Mouse (Mus musculus): Measurements from ENCODE around the gene 4930486L24Rik.
"Not testable (repeated sequence)": the region's sequence is repeated elsewhere in the genome, so short reads cannot be mapped to it uniquely, and the experiment has no call there.

4930486L24Rik gene

GRCm38 (mm10) chr13:60864281-60864680 is at the start of gene 4930486L24Rik:
Gene 4930486L24Rik, minus strand, starts transcription at chr13:60864475.
- DNase-seq = no peak

GRCm38 (mm10) chr13:60904780-60905179 is 40.5 kb upstream of the 4930486L24Rik start, which contains the start of gene Tpbpb:
Gene Tpbpb, minus strand, starts transcription at chr13:60904880.
- DNase-seq = not testable (repeated sequence)

- peak; percentile 47 to 74 for DNase-seq
Measured at GRCm38 (mm10) chr13:60897328-60897727, 33.1 kb upstream of the 4930486L24Rik start, which contains the start of gene Ctla2b. Gene Ctla2b, minus strand, starts transcription at chr13:60897447.

DNA sequence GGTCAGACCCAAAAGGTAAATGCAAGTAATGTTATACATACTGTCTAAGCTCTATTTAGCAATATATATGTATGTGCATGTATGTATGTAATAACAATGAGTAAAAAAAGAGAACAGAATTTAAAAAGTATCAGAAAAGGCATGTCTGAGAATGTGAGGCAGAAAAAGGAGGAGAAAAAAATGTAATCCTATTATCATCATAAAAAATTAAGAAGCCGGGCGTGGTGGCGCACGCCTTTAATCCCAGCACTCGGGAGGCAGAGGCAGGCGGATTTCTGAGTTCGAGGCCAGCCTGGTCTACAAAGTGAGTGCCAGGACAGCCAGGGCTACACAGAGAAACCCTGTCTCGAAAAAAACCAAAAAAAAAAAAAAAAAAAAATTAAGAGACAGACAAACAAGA is 32.5 kb upstream of the 4930486L24Rik start, which contains the start of gene Gm49392:
Gene Gm49392 (minus strand): TSS at position 101 of the 400 bp plus-strand sequence.
- DNase-seq = not testable (repeated sequence)

GRCm38 (mm10) chr13:60895406-60896160 is 31.3 kb upstream of the 4930486L24Rik start:
- DNase-seq = no peak

DNA sequence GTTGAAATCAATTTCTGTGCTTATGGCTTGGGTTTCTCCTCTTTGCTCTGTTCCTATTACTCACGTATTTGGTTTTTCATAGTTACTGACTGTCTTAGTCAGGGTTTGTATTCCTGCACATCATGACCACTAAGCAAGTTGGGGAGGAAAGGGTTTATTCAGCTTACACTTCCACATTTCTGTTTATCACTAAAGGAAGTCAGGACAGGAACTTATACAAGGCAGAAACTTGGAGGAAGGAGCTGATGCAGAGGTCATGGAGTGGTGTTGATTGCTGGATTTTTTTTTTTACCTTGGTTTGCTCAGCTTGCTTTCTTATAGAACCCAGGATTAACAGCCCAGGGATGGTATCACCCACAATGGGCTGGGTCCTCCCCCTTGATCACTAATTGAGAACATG is 28.0 kb upstream of the 4930486L24Rik start:
- DNase-seq = no peak

DNA sequence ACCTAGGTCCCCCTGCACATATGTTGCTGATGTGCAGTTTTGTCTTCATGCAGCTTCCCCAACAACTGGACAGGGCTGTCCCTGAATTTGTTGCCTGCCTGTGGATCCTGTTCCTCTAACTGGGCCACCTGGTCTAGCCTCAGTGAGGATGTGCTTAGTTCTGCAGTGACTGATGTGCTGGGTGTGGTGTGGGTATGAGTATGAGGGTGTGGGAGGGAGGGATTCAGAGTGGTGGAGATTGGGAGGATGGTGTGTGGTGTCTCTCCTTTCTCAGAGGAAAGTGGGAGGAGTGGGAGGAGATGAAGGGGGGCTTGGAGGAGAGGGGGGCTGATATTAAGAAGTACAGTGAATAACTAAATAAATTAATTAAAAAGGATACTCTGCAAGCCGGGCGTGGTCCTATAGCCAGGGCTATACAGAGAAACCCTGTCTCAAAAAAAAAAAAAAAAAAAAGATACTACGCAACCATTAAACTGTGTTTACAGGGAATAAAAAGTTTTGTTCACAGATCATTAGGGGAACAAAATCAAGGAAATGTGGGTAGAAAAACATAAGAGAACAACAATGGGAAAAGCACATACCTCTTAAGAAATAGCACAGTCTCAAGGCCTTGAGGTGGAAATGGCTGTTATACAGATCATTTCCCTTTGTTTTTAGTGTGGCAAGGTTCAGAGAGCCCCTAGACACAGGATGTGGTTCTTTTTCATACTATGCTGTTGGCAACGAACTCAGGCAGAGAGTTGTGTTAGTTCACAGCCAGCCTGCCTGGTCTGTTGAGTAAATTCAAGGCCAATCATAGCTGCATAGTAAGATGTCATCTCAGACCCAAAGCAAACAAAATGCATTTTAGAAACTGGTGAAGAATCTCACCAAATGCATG is 15.8 kb downstream of the 4930486L24Rik start:
- DNase-seq = peak in 1 of 2 experiments; percentile 3

DNA sequence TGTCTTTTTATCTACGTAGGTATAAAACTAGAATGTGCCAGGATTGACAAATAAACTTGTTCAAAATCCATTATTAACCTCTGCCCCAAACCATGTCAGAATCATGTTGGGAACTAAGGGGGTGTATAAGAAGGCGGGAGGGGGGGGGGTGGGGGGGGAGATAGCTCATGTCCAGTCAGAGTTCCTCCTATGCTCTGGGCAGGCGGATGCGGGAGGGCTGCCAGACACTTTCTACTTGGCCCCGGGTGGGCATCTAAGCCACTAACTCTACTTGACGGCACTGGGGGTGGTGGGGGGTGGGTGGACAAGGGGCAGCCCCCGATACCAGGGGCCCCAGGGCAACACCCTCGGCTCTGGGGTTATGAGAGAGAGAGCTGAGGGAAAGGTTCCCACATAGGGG is 21.1 kb downstream of the 4930486L24Rik start:
- no peak for DNase-seq

GRCm38 (mm10) chr13:60842703-60843102 is 21.6 kb downstream of the 4930486L24Rik start:
- no peak for DNase-seq

DNA sequence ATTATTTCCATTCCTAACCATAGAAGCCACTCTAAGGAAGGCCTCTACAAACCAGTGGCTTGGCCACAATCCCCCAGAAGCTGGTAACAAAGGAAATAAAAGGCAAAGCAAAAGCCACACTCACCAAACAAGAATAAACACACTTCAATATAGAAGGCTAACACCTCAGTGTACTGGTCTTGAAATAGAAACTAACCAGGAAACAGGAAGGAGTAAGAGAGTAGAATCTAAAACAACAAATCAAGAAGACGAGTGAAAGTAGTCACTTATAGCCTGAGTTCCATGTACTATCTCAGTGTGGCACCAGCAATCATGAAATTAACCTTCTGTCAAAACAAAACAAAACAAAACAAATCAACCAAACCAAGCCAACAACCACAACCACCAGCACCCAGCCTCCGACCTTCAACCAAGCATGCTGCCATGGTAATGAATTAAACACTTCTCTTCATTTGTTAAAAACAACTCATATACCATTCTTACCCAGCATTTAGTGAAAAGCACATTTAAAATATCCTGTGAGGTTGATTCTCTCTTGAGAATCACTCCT is 24.8 kb downstream of the 4930486L24Rik start:
- DNase-seq = no peak

DNA sequence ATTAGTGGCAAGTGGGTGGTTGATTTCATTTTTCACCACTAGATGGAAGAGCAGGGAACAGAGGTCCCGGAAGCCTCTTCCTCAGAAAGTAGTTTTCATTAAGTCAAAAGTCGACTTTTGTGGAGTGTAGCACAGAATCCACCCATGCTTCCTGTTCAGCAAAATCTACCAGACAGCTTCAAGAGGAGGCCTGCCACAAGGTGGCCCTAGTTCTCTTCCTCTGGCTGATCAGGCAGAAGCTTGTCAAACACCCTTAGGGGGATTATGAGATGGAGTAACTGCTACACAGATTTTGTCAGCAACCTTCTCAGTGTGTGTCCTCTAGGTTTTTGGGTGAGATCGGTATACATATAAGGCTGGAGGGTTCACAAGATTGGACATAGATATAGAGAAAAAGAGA is 38.2 kb downstream of the 4930486L24Rik start:
- peak; percentile 17 to 40 for DNase-seq

GRCm38 (mm10) chr13:60820486-60821175 is 43.6 kb downstream of the 4930486L24Rik start:
- no peak for DNase-seq

DNA sequence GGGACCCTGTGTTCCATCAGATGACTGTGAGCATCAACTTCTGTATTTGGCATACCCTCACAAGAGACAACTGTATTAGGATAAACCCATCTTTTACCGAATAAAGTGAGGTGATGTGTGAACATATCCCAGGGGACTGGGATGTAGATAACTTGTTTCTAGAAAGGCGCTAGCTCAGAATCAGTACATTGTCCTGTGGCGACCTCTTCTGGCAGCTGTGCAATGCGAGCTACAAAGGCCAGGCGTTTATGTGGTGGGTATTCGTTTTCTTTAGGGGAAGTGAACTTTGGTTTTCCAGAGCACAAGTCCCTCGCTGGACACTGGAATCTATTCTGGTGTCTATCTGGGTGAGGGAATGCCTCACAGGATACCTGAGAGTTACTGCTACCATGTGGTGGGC is 44.8 kb downstream of the 4930486L24Rik start:
- DNase-seq = peak; percentile 24 to 78

DNA sequence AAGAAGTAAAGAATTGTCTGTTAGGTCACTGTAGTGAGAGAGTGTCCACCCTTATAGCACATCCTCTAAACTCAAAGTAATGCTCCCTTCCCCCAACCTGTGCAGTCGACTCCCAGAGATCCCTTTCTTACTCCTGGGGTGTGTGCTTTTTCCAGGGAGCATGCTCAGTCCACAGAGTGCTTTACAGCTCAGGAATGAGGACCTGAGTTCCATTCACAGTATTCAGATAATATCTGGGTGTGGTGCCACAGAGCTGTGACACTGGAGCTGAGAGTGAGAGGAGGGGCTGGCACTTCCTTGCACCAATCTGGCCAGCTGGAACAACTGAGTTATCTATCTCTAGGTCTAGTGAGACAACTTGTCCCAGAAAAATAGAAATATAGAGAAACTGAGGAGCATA is 50.6 kb downstream of the 4930486L24Rik start:
- peak in 1 of 2 experiments; percentile 3 for DNase-seq

DNA sequence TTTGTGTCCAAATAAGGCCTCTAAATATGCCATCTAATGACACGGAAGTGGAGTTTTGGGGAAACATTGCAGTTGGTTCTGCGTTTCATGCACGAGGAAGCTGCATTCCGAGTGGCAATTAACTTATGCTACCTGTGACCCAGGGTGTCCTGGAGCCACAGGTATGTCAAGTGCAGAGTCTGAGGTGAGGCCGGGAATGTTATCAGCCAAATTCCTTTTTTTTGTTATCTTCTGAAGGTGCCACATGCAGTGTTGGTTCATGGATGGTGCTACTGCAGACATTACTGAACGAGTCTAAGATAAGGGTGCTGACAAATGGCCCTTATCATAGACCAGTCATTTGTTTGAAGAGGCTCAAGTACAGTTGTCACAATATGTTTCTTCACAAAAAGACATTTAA is 51.5 kb downstream of the 4930486L24Rik start:
- no peak for DNase-seq

- no peak for DNase-seq
Measured at GRCm38 (mm10) chr13:60809690-60810089, 54.6 kb downstream of the 4930486L24Rik start.

GRCm38 (mm10) chr13:60802749-60803148 is 61.5 kb downstream of the 4930486L24Rik start, which contains the start of gene Ctsll3:
Gene Ctsll3, minus strand, starts transcription at chr13:60802849.
- no peak for DNase-seq
